Mouse (Mus musculus) CD8-positive naive resting alpha-beta T cell, adult 2 months (primary cell): ENCODE data around the gene Kat5.

Experiments used
- DNase-seq, 2 experiments: peaks; one replicate each; pipeline ENCODE4 v3.0.0; 2022; ENCODE audit warnings: low read depth in 2 of 2, low spot score in 2 of 2

Gene Kat5

DNA sequence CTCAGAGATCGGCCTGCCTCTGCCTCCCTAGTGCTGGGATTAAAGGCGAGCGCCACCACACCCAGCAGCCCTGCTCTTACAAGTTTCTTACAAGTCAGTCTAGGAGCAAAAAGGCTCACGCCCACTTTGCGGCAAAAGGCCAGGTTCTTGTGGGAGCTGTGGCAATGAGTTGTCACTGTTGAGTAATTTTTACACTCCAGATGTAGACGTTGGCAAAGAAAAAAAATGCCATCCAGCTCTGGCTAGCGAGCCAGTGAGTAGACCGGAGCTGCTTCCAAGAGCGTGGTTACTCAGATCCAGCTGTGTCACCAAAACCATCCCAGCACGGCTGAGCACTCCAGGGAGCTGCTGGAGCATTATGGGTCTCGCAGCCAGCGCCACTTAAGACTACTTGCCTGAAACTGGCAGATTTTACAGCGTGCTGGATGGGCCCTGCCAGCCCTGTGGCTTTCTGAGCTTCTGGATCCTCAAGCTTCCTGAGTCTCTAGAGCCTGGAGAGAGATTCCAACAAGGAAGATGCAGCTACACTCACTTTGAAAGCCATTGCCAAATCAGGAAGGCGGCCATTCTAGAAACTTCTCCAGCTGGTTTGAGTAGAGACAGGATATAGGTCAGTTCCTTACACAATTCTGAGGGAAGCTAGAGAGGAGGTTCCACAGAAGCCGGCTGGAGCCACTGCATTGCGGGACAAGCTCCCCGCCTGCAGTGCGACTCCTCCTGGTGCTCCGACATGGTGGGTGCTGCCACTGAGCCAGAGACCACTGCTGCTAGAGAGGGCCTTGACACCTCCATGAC lies 37.5 kb downstream of the Kat5 start:
- DNase-seq = no peak

DNA sequence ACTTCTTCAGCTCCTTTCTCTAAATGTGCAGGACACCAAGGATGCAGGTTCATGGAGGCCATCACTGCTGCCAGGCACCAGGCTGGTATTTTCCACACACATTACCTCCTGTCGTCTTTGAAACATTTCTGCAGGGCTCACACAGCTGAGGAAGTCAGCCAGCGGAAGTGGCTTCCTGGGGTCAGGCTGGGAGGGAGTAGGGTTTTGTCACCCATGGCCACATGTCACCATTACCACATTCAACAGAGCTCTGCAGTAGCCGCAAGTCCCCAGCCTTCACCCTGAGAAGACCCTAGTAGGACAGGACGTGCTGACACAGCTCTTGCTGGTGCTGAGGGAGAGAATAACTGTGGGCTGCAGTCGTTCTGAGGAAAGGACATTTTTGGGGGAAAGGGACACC lies 38.2 kb downstream of the Kat5 start:
- peak in 1 of 2 experiments; percentile 30 for DNase-seq

DNA sequence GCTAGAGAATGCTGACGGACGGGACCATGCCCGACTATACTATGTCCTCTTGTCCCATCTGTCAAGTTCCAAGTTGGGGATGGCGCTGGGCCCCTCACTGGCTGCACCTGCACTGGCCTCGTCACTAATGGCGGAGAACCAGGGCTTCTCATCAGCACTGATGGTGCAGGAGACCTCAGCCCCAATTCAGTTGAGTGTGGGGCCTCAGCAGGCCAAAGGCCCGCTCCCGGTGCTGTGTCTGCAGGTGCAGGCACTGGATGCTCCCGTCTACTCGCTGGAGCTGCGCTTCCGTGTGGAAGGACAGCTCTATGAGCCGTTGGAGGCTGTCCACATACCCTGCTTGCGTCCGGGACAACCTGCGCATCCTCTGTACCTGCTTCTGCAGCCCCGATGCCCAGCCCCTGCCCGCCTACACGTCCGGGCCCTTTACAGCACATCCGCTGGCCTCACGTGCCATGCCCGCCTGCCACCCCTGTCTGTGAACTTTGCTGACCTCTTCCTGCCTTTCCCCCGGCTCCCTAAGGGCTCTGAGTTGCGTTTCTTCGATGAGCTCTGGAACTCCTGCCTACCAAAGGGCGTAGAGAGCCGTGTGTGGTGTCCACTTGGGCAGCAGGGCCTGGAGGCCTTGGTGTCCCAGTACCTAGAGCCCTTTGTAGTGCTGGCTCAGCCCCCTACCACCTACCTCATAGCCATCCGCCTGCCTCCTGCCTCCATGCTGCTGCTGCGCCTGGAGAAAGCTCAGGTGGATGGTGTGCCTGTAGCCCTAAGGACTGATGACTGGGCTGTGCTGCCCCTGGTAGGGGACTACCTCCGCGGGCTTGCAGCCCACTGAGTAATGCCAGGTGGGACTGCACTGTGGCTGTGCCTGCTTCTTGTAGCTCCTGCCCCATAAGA lies 39.4 kb downstream of the Kat5 start:
- DNase-seq = no peak

DNA sequence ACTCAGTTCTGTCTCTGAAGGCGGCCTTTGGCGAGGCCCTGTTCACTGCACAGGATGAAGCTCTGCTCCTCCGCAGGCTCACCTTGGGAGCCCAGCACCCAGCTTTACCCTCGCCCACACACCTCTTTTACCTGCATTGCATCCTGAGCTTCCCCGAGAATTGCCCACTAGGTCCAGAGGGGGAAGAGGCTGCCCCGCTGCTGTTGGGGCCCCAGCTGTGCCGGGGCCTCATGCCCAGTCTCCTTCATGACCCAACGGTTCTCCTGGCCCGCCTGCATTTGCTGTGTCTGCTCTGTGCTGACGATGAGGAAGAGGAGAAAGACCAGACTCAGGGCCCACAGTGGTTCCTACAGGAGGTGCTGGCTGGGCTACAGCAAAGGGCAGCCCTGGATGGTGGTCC lies 40.5 kb downstream of the Kat5 start:
- no peak for DNase-seq

DNA sequence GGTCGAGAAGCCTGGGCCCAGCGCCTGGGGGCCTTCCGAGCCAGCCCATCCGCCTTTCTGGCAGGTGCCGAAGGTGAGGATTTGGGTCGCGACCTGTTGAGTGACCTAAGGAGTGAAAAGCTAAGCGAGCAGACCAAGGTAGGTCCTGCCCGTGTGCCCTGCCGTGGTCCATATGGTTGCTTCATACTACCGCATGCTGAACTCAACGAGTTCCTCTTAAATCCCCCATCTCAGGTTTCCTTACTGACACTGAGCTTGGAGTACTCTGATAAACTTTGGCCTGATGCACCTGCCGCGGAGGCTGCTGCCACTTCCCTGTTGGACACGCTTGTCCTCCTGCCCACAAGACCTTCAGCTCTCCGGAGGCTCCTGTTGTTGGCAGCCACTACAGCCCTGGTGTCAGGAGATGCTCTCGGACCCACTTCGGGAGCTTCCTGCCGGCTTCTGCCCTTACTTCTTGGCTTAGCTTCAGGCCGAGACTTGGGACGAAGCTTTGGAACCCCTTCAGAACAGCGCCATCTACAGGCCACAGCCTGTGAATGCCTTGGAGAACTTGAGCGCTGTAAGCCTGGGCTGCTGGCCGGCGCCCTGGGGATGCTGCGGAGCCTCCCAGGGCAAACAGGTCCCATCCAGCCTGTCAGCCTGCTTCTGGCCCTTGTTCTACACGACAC lies 41.4 kb downstream of the Kat5 start:
- DNase-seq = peak; percentile 71 to 82

DNA sequence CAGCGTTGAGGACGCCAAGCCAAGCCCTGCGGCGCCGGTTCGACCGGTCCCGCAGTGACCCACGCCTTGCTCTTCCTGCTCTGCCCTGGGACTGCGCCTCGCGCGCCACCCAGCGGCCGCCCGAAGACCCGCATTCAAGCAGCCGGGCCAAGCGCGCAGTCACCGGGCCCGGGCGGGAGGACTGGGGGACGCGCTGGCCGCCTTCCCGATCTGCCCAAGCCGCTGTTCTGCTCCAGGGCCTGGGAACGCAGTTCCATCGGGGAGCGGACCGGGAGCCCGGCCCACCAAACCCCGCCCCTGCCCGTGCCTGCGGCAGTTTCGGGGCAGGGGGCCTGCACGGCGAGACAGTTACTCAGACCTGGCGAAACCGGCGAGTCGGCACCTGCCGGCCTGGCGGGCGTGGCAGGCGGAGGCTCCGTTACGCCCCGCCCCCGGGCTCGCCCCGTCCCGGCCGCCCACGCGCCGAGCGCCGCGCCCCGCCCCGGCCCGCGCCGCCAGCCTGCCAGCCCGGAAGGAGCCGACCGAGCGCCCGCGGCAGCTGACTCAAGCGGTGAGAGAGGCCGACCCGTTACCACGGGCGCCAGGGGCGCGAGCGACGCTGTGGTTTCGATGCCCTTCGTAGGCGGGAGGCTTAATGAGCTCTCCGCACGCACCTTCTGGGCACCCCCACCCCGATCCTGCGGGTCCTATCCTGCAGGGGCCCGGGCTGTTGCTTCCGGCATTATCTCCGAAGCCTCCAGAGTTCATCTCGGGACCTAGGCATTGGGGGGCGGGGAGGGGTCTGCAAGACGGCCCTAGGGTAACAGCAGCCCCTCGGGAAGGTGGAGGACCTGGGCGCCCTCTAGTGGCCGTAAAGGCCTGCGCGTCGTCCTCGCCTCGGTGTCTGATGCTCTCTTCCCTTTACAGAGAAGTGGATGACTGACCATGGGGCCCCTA lies 42.2 kb downstream of the Kat5 start, which contains the start of gene Ap5b1:
TSS of gene Ap5b1 (plus strand) at position 492 of the 936 bp plus-strand sequence.
- peak; percentile 84 to 89 for DNase-seq

DNA sequence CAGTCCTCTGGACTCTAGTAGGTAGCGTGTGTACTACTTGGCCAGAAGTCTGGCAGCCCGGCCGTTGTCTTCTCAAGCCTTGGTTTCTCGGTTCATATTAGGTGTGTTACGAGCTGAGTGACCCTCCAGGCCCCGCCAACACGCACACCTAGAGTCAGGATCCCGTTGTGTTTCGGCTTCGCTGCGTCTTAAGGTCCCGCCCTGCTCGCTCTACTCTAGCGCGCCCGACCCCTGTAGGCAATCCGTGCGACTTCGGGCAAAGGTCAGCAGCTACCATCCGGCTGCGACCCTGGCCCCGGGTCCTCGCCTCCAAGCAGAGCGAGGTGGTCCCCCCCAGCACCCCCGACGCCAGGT lies 42.9 kb downstream of the Kat5 start:
- DNase-seq = no peak

DNA sequence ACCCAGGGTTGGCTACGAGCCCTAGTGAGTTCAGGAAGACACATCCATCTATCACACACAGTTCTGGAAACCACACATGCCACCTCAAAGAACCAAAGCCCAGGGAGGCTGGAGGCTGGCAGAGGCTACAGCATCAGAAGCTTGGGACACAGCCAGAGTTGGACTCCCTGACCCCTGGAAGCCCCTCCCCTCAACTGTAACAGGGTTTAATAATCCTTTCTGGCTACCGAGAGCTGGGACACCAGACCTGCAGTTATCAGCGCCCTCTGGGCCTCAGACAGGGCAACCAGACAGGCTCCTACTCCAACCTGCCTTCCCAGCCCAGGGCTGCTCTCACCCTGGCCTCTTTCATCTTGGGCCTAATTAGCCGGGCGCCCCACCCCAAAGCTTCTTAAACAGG lies 43.7 kb downstream of the Kat5 start:
- no peak for DNase-seq

DNA sequence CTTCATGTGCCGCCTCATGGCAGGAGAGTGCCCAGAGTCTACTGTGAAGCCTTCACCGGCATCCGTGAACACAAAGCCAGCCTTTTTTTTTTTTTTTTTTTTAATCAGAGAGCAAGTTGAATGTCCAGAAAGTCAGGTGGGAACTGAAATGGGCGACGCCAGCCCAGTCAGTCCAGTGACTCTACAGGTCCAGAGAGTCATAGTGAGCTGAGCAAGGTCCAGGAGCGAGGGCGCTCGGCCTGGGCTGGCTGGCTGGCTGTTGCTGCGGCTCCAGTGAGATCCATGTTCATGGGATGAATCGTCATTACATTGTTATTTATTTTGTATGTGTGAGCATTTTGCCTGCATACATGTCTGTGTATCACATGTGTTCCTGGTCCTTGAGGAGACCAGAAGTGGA lies 47.3 kb downstream of the Kat5 start:
- DNase-seq = no peak

DNA sequence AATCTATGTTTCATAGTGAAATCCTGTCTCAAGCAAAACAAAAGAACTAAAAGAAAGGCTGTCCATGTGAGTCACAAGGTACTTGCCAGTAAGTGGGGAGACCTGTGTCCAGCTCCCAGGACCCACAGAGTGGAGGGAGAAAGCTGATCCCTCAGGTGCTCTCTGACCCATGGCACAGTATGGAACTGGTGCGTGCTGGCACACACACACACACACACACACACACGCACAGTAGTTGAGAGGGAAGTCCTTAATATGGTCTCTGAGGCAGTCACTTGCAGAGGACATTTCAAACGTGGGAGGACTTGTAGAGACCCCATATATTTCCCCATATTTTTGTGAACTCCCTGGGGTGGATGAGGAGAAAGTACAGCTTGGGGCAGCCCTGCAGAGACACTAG lies 48.2 kb downstream of the Kat5 start:
- DNase-seq = no peak

DNA sequence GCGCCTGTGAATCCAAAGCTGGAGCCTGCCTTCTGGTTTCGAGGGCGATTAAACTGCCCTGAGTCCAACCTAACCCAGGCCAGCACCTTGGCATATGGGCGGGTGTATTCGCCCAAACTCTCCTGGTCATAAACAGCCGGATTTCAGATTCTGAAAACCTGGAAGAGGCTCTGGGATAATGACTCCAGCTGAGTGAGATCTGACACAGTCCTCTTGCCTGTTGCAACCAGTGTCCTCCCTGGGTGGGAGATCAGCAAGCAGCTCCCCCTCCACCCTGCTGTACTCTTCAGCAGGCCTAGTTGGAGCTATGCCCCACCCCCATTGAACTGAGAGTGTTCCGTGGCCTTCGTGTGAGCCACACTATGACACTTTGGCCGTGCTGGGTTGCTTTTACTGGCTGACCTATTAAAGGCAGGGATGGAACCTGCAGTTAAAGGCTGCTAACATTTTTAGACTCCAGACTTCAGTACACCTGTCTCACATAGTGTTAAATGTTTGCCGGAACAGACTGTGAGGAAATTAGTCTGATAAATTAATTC lies 48.7 kb downstream of the Kat5 start:
- DNase-seq = no peak

DNA sequence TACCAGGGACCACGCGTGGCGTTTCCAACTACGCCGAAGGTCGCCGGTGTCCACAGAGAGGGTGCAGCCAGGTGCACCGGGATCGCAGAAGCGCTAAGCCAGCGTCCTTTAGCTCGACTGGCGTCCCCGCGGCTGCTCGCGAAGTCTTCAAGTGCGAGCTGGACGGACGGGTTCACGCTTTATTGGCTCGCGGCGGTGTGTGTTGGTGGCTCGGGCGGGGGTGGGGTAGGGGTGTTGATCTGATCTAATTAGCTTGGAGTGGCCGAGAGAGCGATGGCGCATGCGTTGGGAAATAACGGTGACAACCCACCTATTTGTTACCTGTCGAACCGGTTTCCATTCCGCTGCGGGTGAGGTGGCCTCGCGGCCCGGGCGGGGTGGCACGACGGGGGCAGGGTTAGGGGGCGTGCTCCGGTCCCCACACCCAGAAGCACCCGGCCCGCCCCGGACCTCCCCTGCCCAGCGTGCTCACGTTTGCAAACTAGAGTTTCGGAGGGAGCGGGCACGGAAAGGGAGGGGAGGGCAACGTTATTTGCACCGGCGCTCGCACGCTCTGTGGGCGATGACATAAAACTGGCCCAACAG lies 49.5 kb downstream of the Kat5 start, which contains the start of gene Ovol1:
TSS of gene Ovol1 (minus strand) at position 190 of the 585 bp plus-strand sequence.
- no peak for DNase-seq

DNA sequence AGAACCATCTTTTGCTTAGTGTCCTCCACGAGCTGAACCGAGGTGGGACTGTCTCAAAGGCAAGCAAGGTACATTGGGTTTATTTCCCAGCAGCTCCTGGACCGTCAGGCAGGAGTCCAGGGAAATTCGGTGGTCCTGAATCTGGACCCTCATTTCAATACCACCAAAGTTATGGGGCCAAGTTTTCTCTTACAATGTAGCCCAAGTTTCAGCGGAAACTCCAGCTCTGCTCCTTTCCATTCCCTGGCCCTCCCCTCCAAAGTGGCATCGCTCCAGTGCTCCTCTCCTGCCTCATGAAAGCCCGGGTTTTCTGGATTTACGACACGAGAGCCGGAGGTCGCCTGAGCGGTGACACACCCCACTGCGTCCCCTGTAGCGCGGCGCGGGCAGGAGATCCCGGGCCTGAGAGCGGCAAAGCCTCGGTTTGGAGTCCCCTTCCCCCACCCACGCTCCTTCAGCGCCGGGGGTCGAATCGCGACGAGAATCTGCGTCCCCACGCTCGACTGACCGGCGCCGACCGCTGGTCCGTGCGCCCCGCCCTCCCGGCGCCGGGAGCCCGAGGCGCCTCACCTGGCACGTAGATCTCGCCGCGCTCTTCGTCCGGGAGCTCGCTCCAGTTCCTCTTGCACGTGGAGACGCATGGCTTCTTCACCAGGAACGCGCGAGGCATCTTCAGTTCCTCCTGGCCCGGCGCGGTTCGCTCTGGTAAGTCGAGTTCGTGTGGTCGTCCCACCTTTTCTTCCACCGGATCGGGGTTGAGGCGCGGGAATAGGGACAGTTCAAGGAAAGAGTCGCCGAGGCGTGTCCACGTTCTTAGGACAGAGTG lies 50.2 kb downstream of the Kat5 start:
- DNase-seq = no peak

DNA sequence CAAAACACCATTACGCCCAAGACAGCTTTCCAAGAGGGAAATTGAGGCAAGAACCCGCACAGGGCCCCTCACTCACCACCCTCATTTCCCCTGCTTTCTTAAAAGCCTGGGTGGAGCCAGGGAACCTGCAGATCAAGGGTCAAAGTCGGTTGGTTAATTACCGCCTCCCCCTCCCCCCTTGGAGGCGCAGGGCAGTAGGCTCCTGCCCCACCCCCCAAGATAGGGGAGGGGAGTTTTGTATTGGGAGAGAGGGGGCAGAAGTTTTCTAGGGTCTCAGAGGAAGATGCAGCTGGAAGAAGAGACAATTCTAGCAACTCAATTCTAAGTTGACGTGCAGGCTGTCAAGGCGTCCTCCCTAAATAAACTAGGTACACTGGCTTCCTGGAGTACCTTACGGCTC lies 50.8 kb downstream of the Kat5 start:
- no peak for DNase-seq

DNA sequence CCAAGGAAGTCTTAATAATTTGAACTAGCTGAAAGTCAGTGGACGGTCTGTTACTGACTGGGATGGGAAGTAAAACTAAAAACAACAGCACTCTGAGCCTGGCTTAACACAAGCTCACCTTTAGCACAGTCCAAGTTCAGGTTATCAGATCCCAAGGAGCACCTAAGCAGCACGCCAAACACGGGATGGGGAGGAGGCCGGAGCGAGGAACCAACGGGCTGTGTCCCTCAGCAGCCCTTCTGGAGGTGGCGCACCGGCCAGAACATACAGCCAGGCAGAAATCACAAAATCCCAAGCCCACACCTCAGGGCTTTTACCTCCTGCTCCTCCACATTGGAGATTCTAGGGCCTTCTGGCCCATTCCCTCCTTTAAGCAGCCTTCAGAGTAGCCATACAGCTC lies 51.3 kb downstream of the Kat5 start:
- DNase-seq = no peak

DNA sequence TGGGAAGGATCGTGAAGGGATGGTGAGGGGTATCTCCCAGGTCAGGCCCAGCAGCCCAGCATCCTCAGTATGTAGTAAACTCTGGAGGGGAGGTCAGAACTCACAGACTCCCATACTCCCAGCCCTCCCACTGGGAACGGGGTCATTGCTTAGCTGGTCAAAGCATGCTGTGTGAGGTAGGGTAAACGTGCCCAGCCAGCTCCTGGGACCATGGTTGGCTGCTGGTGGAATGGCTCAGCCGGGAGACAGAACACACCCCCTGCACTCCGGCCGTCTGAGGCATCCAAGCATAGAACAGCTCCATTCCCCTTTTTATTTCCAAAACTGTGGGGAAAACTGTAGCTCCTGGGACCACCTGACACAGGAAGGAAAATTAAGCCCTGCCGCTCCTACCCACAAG lies 51.9 kb downstream of the Kat5 start:
- no peak for DNase-seq

DNA sequence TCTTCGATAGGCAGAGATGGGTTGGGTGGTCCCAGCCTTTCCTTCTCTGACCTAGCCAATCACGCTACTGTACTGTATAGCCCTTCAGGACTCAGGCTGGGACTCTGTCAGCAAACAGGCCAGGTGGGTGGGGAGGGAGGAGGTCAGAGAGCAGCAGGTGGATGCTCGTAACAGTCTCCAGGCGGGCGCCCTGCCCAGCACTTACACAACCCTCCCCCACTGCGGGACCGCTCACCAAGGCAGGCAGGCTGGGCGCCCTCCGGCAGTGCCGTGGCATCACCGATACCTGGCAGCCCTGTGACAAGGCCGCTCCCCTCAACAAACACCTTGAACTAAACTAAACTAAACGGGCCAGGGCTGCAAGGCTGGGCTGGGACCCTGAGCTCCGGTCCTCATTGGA lies 55.8 kb downstream of the Kat5 start:
- DNase-seq = no peak

DNA sequence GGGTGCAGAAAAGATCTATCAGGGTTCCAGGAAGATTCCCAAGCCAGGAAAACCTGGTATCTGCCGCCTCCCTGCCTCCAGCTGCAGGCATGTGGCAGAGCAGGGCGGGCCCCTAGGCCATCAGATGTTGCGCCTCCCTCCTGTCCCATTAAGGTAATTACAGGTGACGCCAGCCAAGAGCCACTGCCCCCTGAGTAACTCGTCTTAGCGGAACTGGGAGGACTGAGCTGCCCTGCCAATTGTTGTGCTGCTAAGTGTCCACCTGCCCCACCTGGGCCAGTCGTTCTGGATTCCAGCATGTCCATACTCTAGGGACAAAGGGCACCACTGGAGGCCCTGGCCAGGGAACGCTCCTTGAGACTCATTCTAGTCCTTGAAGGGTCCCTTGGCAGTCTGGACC lies 56.2 kb downstream of the Kat5 start:
- DNase-seq = no peak
